Mouse (Mus musculus): Measurements from ENCODE around the gene Eif2b4.

DNA sequence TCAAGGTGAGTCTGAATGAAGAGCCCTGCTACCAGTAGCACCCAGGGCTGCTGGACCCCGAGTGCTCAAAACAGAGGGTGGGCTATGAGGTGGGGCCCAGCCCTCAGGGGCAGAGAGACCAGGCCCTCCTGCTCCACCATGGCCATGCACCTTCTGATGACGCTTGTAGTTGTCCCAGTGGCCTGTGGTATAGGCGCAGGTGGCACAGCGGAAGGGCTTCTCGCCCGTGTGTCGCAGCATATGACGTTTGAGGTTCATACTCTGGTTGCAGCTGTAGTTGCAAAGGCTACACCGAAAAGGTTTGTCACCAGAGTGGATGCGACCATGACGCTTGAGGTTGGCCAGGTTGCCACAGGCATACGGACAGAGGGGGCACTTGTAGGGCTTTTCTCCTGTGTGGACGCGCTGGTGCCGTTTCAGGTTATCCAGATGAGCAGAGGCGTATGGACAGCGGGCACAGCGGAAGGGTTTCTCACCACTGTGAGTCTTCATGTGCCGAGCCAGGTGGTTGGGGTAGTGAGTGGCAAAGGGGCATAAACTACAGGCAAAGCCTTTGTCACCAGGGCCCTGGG lies 6.2 kb upstream of the Eif2b4 start:
- TF ChIP-seq CTCF (IDR thresholded peaks at IDR 0.05; ENCODE audit: borderline replicate concordance, insufficient read depth, low read length) (no peak), POLR2A (IDR thresholded peaks at IDR 0.05; ENCODE audit: low read depth, low read length) (peak; percentile 42)

Measured in embryonic fibroblast, embryonic 13.5 days (primary cell).